Mouse (Mus musculus) right cerebral cortex, adult 2 months (tissue): ENCODE measurements around the gene Tmem177.

Source experiments
- DNase-seq, 2 experiments: peaks; one replicate each; pipeline ENCODE4 v3.0.0; 2021 to 2022; ENCODE audit warnings: low spot score in 2 of 2

Tmem177 gene

DNA sequence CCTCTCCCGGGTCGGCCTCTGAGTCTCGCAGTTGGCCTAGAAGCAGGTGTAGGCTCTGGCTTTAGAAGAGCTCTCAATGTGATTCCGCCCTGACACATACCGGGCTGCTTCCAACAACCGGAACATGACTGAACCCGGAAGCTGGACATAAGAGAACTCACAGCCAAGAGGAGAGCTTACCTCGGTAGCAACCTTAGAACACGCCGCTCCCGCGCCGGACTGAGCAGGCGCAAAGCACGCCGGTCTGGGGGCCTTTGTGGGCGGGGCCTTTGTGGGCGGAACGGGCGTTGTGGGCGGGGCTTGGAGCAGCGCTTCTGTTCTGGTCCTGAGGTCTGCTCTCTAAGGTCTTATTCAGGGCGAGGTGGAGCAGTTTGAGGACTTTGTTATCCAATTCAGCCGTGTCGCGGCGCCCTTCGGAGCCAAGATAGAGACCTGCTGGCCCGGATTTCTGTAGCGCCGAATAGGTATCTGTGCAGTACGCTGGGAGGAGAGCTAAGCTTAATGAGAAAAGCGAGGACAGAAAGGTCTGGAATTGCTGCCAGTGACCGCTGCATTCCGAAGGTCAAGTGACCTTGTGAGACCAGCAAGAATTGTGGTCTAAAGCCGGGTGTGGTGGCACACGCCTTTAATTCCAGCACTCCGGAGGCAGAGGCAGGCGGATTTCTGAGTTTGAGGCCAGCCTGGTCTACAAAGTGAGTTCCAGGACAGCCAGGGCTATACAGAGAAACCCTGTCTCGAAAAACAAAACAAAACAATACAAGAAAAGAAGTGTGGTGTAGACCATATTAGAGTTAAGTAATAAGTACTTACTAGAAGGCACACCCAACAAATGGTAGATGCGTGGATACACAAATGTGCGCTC is at the start of gene Tmem177:
TSS of gene Tmem177 (minus strand) at position 256 of the 862 bp plus-strand sequence.
- DNase-seq = peak; percentile 91 to 93

DNA sequence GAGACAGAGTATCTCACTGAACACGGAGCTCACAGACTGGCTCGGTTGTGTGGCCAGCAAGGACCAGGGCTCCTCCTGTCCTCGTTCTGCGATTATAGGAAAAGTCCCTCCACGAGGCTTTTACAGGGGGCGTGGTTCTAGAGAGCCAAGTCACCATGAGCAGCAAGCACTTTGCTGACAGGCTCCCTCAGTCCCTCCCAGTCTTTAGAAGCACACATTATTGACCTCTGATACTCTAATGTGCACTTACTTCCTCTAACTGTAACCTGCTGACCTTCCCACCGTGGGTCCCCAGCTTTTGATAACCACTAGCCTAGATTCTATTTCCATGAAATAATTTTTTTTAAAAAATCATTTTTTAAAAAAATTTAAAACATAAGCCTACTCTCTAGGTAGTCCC is 46.9 kb upstream of the Tmem177 start:
- no peak for DNase-seq

DNA sequence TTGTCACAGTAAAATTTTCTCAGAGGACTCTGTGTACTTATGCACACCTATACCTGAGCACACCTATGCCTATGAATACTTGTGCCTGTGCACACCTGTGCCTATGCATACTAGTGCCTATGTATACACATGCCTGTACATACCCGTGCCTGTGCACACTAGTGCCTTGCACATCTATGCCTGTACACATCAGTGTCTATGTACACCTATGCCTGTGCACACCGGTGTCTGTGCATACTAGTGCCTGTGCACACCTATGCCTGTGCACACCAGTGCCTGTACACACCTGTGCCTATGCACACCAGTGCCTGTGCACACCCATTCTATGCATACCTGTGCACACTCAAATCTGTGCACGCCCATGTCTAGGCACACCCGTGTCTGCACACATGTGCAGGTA is 46.5 kb upstream of the Tmem177 start:
- DNase-seq = no peak

DNA sequence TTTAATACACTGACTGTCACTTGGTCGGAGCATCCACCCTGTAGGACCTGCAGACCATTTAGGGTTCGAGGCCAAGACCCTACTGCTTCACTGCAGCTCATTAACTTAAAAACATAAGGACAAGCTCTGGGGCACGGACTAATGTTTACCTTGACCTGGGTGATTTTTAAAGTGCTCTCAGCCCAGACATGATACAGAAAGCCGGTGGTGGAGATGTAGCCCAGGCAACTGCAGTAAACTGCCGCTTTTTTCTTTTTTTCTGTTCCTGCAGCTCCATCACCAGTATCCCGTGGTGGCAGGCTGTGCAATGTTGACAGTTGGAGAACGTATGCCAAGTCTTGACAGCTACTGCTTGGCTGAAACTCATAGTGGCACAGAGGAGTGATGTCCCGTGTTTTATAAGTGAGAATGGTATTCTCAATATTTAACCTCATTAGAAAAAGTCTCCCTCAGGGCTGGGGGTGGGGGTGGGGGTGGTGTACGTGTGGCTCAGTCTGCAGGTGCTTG is 44.8 kb upstream of the Tmem177 start:
- no peak for DNase-seq

DNA sequence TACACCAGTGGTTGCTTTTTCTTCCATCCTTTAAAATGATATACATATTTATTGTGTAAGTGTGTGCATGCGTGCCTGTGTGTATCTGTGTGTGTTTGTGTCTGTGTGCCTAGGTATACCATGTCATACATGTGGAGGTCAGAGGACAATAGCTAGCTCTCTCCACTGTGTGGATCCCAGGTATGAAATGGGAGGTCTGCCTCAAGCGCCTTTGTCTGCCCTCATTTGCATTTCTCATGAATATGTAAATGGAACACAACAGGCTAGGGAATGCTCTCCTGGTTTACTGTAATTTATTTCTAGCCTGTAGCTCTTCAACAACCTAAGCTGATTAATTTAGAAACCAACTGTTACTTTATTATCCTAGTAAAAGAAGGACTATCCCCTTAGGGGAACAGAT is 41.7 kb upstream of the Tmem177 start:
- no peak for DNase-seq

DNA sequence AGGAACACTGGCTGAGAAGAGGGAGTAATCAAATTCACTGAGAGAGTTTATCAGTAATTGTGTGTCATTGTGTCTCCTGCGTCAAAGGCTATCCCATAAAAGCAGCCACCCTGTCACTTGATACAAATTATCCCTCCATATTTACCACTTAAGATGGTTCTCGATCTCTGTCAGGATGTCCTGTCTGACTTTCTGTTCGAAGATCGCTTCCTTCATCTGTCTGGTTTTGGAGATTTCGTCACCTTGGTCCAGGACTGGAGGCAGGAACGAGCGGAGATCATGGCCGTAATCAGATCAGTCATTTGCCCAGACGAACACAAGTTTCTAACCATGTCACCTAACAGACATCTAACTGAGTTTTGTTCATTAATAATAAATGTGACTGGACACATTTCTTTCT is 40.4 kb upstream of the Tmem177 start:
- DNase-seq = no peak

DNA sequence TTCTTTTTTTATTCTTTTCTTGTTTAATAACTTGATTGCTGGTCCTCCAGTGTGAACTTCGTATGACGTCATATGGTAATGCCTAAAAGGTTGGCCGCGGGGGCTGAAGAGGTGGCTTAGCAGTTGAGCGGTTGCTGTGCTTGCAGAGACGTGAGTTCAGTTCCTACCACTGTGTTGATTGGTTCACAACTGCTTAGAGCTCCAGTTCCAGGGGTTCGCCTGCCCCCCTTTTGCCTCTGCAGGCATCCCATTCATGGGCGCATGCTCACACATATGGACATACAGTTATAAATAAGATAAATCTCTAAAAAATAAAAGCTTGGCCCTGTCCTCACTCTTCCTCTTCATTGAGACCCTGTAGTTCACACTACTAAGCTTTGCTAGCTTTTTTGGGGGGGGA is 37.1 kb upstream of the Tmem177 start:
- no peak for DNase-seq

DNA sequence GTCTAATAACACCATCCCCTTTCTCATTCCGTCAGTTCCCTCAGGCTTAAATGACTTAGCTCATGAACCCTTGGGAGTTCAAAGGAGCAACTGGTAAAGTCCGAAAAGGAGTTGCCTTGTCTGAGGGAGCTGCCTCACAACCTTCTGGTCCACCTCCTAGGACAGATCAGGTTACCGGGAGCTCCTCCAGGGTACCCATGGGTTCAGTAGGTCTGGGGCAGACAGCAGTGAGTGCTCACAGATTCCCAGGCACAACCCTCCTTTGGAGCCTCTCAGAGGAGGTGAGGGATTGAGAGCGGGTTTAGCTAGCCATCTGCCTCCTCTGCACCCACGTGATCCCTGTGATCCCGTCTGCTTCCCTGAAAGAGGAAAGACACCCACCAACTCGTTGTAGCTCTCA is 23.9 kb upstream of the Tmem177 start:
- DNase-seq = no peak

DNA sequence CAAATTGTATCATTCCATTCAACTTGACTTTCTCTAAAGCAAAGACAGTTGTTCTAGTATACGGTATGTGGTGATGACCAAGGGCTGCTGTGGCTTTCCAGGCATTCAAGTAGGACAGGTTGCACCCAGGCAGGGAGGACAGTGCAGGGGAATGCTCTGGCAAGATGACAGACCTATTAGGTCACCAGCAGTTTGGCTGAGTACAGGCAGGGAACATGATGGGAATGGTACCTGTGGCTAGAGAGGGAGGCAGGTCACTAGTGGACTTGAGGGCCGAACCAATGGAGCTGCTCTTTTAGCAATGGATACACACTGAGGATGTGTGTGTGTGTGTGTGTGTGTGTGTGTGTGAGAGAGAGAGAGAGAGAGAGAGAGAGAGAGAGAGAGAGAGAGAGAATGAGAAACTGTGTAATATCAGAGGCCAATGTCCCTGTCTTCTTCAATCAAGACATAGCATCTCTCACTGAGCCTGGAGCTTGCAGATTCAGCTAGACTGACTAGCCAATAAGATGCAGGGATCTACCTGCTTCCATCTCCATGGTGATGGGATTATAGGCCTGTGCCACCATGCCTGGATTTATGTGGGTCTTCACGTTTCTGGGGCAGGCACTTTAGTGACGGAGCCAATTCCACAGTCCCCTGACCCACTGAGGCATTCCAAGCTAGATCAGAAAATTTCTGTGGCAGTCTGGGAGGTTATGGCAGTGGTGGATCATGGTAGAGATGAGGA is 18.6 kb upstream of the Tmem177 start:
- DNase-seq = no peak

DNA sequence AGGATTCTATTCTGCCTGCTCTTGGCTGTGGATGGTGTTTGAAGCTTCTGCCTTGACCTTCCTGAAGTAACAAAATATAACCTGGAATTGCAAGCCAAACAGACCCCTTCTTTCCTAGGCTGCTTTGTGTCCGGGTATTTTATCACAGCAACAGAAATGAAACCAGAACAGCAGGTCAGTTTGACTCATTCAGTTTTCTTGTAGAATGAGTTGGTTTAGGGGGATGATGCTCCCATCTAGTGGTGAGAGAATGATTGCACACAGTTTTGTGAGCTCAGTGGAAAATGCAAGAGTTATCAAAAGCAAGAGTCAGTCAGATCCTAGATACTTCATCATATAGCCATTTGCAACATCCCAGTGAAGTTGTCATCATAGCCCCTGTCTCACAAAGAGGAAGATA is 16.7 kb upstream of the Tmem177 start:
- DNase-seq = peak; percentile 46 to 63

DNA sequence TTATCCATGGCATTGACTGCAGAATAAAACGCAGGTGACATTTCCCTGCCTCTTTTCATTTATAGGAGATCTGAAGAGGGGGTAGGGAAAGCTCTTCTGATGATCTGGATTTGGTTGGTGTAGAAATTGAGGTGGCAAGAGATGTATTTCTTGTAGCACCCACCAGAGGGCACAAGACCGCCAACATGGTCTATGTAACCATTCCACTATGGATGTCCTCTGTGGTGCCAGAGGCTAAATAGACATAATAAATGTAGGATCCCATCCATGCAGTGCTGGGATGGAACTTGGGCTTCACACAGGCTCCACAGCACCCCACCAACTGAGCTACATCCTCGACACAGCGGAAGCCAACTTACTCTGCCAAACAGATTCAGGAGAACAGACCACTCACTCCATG is 6.3 kb upstream of the Tmem177 start:
- DNase-seq = peak in 1 of 2 experiments; percentile 33

DNA sequence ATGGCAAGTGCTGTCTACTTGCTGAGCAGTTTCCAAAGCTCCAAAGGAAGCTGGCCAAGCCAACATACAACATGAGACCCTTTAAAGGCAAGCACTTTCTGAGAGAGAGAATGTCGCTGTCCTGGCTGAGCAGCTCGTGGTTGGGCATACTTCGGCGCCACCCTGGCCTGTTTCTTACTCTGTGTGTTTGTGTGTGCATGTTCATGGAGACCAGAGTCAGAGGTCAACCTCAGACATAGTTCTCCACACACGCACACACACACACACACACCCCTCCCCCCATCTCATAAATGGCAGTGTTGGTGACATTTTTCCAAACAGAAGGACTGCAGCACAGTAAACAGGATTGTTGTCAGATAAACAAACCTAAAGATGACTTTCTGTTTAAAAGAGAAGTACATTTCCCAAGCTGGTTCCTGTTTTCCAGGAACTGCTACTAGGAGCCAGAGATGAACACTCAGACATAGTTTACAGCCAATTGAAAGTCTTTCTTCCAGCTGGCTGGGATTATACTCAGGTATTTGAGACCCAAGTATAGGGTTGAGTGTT is 3.9 kb upstream of the Tmem177 start:
- DNase-seq = no peak

DNA sequence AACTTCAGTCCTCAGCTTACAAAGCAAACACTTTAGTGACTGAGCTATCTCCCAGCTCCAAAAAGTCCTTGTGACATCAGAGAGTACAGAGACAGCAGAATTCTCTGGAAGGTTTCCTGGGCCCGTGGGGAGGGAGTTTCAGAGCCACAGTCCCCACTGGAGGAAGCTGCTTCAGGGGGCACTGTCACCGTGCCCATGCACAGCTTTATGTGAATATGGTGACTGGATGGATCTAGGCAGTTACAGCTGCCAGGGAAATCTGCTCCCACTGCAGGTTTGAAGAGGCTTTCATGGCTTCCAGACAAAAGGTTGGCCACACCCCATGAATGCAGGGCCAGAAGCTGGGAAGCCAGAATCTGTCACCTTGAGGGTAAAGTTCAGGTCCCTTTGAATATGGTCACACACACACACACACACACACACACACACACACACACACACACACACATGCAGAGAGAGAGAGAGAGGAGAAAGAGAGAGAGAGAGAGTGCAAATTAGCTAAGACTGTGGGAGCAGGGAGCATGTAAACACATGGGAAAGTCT is 5.7 kb downstream of the Tmem177 start:
- DNase-seq = no peak

DNA sequence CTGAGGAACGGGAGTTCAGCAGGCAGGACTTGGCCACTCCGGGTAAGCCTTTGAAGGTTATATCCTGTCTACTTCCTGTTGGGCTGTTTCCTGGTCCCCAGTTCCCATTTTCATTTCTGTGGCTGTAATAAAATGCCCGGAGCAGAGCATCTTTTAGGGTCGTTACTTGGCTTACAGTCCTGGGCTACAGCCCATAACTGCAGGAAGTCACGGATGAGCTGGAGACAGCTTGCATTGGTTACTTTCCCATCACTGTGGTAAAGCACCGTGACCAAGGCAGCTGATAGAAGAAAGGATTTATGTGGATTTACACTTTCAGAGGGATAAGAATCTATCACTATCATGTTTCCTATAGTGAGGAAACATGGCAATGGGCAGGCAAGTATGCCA is 9.8 kb downstream of the Tmem177 start:
- no peak for DNase-seq

DNA sequence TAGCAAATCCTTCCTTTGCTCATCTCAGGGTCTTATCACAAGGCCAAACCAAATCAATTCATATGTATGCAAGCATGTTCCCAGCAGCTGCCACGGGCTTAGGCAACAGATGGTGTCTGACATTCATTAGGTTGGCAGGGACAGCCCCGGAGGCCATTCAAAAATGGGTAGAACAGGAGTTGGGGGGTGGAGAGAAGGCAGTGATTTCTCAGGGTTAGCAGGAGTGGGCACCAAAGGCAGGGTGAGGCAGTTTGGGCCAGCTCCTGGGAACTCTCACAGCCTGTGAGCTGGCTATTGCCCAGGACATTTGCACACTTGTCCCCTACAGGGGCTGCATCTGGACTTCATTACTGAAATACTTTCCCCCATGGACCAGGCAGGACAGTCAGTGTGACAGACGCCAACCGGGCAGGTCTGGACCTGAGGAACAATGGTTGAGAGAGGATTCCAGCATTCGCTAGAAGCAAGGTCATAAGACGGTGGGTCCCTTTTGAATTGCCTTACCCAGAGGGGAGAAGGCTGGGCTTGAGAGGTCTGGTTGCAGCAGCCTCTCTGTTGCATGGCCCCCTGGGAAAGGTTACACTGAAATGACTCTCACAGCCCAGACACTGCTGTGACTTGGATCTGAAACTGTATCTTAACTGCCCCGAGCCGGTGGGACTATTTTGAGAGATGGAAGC is 10.3 kb downstream of the Tmem177 start:
- no peak for DNase-seq

DNA sequence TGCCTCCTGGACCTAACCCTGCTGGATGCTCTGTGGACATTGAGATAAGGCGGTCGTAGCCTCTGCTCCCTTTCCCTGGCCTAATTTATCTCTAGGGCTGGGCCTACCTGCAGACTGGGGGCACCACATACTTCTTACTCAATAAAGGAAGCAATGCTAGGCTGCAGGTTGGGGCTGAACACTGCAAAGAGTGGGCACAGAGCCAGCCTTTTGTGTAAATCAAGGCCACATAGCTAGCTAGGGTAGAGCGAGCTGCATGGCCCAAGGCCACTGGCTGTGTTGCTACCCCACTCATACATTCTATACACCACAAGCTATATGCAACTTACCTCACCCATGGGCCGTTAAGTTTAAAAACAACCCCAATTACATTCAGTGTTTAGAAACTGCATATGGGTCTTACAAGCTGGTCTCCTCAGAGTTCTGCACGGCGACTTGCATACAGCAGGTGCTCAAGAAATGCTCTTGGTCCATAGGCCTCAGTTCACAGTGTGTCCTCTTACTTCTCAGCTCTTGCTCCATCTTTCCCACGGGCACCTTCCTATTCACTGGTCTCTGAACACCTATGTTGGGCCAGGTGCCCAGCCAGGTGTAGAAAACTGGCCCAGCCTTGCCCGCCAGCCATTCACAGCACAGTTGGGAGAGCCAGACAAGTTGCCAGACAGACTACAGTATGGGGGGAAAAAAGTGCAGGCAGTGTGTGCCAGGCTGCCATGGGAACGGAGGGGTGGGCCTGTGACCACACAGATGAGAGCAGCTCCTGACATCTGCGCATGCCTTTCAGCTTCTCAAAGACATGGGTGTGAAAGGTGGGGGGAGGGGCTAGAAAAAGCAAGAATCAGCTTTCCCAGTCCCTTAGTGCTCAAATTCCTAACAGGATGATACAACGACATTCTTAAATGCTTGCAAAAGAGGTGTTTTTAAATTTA is 13.5 kb downstream of the Tmem177 start:
- DNase-seq = peak; percentile 41 to 61

DNA sequence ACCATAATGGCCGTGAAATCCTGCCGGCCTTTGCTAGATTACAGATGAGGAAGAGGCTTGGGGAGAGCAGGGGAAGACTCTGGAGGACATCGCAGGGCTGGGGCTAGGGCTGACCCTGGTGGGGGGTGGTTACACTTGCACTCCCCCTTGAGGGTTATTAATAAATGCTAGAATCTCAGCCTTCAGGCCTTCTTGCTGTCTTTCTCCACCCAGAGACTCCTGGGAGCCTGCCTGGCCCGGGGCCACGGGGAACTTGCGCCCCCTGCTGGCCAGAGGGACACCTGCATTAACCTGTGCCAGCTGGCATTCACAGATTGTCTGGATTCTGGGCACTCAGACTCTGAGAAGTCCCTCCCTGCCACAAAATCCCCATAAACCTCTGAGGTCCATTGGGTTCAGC is 18.1 kb downstream of the Tmem177 start:
- peak; percentile 57 to 59 for DNase-seq

DNA sequence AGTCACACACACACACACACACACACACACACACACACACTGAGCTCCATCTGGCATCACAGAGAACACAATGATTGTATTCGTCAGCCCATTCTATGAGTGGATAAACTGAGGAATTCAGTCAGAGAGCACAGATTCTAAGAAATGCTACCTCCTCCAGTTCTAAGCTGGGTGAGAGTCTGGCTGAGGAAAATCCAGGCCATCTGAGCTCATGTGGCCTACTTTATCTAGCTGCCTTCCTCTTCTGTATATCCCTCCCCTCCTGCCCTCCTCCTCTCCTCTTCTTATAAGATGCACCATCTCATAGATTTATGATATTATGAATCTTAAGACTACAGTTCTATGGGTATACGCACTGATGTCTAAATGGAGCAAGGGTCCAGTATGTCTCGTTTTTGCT is 19.4 kb downstream of the Tmem177 start:
- DNase-seq = no peak

DNA sequence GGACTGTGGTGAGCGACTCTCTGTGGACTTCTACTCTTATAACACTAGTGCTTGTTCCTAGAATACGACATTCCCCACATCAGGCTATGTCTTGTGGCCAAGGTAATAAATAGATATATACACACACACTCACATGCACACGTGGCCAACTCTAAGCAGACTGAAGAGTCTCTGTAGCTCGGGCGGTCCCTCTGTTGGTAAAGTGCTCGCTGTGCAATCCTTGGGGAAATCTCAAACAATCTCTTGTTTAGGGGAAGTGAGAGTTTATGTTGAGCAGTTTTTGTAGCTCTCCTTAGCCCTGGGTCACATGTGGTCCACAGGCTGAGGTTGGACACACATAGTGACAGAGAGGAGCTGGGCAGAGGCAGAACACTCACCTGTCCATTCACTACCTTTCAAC is 20.1 kb downstream of the Tmem177 start:
- no peak for DNase-seq

DNA sequence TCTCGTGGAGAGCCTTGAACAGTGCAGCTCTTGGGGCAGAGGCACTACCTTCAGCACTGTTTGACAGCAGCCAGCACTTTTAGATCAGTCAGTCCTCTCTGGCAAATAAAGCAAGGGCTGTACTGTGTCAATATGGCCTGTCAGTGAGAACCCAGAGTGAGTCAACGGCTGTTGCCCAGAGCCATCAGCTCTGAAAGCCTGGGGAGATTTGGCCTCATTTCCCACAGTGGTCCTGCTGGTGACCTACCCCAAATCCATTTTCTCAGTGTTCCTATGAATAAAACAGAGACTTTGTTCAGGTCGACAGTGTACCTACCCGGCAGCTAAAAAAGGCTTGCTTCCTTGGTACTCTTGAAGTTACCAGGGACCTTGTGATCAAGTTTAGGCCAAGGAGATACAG is 21.1 kb downstream of the Tmem177 start:
- no peak for DNase-seq

DNA sequence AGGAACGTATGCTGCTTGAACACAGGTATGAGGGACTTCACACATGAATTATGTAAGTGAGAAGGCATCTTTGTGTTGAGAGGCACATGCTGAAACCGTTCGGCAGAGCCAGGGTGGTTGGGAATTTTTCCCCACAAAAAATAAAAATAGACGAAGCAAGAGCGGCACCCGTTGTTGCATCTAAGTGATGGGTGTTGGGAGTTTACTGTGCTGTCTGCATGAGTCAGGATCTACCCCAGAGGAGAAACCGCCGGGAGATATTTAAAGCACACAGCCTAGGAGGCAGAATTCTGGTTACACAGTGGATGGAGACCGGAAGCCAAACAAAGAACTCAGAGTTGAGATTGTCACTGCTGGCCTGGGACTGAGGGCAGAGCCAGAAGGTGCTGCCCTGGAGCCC is 21.9 kb downstream of the Tmem177 start:
- DNase-seq = peak; percentile 73
